Mouse (Mus musculus) urinary bladder, postnatal 4 days (tissue): ENCODE measurements around the gene Hnrnpa2b1.

Source experiments
- DNase-seq, 2 experiments: peaks; one replicate each; pipeline ENCODE4 v3.0.0; 2021 to 2022; ENCODE audit warnings: low spot score in 2 of 2

Hnrnpa2b1 gene

DNA sequence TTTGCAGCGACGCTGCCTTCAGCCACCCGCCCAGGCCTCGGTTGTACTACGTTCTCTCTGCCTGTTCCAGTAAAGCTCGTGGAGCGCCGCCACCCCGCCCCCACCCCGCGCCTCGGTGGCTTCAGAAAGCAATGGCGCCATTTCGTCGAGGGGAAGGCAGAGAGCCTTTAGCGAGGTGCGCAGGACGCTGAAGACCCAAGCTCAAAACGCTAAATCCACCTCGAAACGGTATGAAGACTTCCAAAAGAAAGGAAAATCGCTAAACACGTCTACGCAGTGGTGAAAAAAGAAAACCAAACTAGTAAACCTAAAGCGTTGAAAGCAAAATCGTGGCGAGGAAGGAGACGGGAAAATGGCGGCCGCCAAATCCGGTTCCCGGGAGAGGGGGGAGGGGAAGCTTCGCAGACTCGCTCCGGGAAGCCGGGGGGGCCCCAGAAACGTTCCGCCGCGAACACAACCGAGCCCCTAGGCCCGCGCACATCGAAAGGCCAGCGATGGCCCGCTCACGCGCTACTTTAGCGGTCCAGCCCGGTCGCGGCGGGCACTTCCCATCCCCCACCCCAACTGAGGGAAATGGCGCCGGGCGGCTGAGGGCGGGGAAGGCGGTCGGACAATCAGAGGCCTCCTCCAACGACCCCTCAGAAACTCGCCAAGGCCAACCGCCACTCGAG, 668 bp downstream of the Hnrnpa2b1 start:
- DNase-seq = peak; percentile 65 to 74

DNA sequence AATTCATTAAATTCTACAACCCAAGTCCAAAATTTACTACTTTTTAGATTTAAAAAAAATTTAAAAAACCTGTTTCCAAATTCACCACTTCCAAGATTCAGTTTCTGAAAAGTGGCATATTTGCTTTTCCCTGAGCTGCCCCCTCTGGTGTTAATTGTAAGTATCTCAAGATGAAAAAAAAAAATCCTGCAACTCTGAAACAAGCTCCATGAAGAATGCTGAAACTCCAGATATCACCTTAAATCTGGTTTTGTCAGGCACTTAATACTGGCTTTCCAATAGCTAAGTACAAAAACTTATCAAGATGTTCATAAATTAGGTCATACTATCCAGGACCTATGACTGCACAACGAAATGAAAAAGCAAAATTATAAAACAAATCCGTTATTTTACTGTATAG, 2.0 kb downstream of the Hnrnpa2b1 start:
- DNase-seq = no peak

- no peak for DNase-seq
Measured at GRCm38 (mm10) chr6:51460363-51460762, 9.3 kb downstream of the Hnrnpa2b1 start.

- no peak for DNase-seq
Measured at GRCm38 (mm10) chr6:51460021-51460360, 9.7 kb downstream of the Hnrnpa2b1 start.

DNA sequence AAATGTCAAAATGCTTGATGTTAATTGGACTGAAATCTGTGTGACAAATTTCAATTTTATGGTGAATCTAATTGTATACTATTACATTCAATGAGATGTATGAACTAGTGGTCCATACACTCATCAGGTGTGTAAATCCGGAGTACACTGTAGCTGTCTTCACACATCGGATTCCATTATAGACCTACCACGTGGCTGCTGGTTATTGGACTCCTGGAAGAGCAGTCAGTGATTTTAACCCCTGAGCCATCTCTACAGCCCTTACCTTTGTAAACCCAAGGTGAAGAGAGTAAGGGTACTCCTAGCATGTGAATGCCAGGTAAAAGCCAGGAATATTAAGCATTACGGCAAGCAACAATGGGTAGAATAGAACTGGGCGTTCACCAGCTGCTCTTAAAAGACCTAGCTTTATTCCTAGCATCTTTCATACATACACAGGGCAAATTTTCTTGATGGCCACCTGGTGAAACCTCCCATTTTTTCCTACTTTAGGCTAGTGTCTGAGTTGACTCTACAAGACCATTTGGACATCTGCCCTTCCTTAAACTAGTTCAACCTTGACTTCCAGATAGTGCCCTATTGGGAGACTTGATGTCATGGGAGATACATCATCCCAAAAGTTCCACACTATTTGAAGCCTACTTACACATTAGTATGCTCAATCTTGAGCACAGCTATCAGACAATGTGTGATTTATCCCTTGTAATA, 10.2 kb downstream of the Hnrnpa2b1 start:
- no peak for DNase-seq

- DNase-seq = no peak
Measured at GRCm38 (mm10) chr6:51458925-51459312, 10.8 kb downstream of the Hnrnpa2b1 start.

DNA sequence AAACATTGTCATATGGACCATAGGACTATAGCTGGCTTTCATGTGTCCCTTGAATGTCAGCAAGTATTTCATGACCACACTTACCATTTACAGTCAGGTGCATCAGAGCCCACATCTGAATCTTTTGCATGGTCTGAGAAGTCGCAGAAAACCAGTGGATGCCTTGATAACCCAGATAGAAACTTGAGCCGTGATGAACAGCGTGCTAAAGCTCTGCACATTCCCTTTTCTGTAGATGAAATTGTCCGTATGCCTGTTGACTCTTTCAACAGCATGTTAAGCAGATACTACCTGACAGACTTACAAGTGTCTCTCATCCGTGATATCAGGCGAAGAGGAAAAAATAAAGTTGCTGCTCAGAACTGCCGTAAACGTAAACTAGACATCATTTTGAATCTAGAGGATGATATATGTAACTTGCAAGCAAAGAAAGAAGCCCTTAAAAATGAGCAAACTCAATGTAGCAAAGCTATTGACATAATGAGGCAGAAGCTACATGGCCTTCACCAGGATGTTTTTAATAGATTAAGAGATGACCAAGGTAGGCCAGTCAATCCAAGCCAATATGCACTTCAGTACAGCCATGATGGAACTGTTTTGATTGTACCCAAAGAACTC, 11.8 kb downstream of the Hnrnpa2b1 start:
- DNase-seq = no peak

DNA sequence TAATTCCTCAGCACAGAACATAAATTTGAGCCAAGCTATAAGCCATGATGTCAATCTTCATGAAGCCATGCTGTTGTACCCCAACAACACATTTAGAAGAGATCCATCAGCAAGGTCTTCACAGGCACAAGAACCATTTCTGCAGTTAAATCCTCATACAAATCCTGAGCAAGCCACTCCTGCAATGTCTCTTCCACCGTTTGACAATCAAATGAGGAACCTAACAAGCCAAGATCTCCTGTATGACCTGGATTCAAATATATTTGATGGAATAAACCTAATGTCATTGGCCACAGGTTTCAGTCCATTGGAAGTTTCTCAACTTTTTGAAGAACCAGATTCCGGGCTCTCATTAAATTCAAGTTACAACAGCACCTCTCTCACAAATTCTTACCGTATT, 12.4 kb downstream of the Hnrnpa2b1 start:
- no peak for DNase-seq

DNA sequence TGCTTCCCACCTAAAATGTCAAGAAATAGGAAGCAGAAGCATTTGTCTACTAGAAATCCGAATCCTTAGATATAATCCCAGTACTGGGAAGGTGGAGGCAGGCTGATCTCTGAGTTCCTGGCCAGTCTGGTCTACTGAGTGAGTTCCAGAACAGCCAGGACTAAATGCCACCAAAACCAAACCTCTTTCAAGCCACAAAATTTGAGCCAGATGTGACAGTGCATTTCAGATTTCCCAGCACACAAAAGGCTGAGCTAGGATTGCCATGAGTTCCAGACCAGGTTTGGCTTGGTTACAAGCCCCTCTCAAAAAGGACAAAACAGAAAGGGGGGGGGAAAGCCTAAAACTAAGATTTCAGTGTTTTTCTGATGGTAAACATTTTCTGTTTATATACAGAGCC, 13.5 kb downstream of the Hnrnpa2b1 start:
- DNase-seq = no peak

DNA sequence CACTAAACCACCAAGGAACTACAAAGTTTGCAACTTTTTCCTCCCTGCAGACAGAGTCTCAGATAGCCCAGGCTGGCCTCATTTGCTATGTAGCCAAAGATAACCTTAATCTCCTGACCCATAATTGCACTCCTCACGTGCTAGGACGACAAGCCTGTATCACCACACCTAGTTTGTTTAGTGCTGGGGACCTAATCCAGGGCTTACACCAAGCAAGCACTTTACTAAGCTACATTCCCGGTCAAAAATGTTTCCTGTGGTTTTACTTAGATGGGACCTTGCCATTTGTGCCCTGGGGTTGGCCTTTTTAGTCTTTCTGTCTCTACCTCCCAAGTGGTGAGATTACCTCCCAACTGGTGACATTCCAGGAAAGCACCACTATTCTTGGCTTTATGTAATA, 14.7 kb downstream of the Hnrnpa2b1 start:
- DNase-seq = no peak

- DNase-seq = no peak
Measured at GRCm38 (mm10) chr6:51452927-51453503, 16.7 kb downstream of the Hnrnpa2b1 start.

DNA sequence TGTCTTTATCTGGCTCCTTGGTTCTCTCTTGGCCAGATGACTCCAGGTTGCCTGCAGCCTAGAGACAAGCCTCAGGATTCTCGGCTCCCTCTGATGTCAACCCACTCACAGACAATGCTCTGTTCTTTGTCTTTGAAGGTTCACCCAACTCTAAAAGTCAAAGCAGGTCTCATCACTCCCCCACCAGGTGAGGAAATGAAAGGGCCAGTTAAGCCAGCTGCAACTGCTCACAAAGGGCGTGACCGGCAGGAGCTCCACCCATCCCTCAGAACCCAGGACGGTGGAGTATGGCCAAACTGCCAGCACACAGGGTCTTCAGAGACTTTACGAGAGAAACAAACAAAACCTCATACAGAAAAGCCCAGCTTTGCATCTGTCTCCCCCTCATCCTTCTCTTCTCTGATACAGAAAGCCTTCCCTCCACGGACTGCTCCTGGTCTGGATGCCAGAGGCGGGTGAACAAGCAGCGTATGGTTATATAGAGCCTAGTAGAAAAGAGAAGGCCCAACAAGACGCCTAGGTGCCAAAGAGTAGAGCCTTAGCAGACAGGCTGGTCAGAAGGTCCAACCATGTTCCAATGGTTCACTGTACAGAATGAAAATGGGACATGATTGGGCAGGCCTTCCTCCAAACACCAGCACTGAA, 27.4 kb downstream of the Hnrnpa2b1 start:
- no peak for DNase-seq

DNA sequence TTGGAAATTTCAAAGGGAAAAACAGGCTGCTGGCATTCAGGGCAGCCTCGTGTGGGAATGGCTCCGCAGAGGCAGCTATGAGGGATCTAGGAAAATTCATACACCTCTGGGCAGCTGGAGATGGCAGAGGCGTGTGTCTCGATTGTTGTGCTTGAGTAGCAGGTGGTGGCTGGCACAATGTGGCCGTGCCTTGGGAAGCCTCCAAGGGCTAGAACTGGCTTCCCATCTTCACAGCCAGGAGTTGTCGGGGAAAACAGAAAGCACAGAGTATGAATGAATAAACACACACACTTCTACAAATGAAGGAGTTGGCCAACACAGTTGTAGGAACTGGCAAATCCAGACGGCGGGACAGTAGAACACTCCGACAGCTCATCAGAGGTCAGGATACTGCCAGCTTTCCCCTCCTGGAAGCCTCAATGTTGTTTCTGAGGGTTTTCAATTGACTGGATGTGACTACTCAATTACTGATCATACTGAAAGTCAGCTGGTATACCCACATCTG, 30.8 kb downstream of the Hnrnpa2b1 start:
- no peak for DNase-seq

- DNase-seq = no peak
Measured at GRCm38 (mm10) chr6:51437665-51438064, 32.0 kb downstream of the Hnrnpa2b1 start.

DNA sequence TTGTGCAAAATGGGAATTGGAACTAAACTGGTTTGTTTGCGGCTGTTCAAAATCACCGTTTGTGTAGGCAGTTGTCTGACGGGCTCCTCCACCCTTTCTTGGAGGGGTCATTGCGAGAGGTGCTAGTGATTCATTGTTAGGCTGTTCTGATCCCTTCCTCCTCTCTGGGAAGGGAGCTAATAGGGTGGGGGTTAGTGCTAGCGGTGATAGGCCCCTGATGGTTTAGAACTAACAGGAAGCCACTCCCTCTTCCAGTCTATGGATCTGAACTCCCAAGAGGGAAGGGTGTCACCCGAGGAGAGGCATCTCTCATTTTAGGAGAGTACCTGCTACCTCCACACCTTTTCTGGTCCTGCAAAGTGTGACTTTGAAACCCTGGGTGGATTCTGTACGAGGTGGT, 35.4 kb downstream of the Hnrnpa2b1 start:
- no peak for DNase-seq

DNA sequence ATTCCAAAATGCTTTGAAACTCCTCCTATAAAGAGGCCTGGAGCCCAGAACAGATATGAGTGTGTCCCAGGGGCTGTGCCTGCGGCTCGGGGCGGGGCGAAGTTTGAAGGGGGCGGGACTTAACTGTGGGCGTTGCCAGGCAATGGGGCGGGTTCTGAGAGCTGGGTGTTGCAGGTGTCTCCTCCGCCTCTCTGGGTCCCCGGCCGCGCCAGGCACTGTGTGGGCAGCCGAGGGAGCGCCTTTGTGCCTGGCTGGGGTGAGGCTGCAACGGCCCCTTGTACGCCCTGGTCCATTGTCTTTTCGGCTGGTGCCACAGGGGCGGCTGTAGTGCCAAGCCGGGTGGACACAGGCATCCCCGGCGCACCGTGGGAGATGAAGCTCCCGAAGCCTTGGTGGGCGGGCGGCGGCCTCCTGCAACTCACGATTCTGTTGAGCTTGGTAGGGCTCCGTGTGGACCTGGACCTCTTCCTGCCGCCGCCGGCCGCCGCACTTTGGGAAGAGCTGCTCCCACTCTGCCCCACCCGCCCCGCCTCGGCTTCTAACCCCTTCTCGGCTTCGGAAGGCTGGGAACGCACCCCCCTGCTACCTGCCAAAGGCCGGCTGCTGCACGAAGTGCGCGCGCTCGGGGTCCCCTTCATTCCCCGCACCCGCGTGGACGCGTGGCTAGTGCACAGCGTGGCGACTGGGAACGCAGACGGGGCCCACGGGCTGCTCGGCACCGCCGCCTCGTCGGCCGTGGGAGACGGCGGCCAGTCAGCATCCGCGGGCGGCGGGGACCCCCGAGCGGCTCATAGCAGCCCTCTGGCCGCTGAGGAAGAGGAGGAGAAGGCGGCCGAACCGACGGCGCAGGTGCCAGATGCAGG, 36.9 kb downstream of the Hnrnpa2b1 start, which contains the start of gene Nfe2l3:
Nfe2l3 (plus strand) TSS at position 136 of the 863 bp plus-strand sequence.
- DNase-seq = peak; percentile 66 to 80

DNA sequence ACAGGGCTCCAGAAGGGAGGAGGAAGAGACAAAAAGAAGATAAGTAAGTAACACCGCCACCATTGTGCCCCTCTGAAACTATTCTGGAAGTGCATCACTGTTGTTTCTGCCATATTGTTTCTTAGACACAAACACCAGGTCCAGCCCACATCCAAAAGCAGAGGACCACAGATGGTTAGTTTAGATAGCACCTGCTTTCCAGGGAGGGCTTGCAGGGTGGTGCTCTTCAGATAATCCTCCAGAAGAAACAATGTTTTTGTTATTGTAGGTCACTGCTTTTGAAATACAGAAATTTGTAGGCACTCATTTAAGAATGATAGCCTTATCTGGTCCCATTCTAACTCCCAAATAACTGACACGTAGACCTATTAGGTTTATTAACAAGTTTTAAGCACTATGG, 45.2 kb downstream of the Hnrnpa2b1 start:
- DNase-seq = no peak

DNA sequence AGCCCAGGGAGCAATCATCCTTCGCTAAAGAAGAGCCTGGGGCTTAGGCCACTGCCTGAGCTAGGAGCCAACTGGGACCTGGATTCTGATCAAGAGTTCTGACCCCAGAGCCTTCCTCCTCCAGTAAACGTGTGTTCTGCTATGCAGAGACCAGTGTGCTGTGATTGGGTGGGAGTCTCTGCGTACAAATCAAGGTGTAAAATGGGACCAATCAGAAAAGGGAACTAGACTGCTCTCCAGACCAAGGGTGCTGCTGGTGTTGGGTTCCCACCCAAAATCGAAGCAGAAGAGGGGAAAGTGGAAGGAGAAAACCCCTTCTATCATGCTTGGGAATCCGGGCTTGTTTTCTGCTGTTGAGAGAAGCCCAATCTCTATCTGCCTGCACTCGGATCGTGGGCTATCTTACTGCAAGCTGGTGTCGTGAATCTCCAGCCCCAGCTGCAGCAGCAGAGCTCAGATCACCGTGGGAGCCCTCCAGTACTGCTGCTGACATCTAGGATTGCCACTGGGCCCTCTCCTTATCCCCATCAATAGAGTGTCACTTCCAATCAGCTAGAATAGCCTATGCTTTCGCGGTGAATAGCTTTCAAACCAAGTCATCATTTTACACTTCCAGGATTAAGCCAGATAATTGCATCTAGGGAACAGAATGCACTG, 46.1 kb downstream of the Hnrnpa2b1 start:
- no peak for DNase-seq

DNA sequence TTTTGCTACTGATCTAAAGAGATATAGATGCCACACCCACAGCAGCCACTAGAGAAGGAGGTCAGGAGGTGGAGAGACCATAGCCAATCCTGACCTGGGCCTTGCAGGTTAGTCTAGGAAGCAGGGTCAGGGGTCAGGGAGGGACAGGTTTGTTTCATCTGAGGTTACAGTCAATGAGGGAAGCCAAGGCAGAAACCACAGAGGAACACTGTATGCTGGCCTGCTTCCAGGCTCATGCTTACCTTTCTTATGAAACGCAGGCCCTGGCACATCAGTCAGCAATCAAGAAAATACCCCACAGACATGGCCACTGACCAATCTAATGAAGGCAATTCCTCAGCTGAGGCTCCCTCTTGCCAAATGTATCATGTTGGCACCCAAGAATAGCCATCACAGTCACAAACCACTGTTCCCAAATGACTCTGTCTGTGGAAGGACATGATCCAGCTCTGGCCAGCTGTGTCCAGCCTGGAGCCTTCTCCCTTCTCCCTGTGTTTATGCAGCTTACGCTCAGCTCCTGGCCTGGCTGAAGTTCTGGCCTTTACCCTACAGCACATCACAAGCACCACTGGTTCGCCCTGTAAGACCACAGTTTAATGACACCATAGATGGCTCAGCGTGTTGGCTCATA, 52.3 kb downstream of the Hnrnpa2b1 start:
- no peak for DNase-seq

DNA sequence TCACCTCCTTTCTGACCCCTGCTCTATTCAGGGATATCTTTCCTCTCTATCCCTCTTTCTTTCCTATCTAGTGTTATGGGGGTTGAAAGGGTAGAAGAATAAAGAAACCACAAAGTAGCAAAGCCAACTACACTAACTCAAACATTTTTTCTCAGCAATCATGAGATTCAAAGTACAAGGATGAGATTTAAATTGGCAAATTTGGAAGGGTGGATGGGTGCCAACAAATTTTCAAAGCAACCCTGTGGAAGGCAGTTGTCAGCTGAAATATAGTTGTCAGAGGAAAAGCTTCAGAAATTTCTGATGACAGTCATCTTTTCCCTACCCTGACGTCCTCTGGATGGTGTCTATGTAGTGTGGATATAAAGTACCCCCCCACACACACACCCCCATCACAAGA, 53.3 kb downstream of the Hnrnpa2b1 start:
- no peak for DNase-seq
